Mouse (Mus musculus) neutrophil, adult 83 days (primary cell): ENCODE results near the gene Rfc1. TPM values are rescaled to one million over a fixed set of nuclear protein-coding genes. Genes with fewer than 3 reads are reported as not detected.

Experiments
- total RNA-seq, 2 experiments: library from RNA; stranded (reverse); gene quantifications; one replicate each; pipeline ENCODE4 v1.2.4; 2023

The Rfc1 gene
- 10 to 100 TPM; 56.6 to 68.2 TPM for total RNA-seq

GRCm38 (mm10) chr5:65335298-65336074 lies at the start of gene Rfc1:
TSS of gene Rfc1 (minus strand) at chr5:65335670.

GRCm38 (mm10) chr5:65348168-65348567 lies 12.7 kb upstream of the Rfc1 start, which contains the start of gene Klb:
TSS of gene Klb (plus strand) at chr5:65348314.

Other genes starting within 250 kb of the Rfc1 start
- 10 to 100 TPM; 26.8 to 37.6 TPM for gene Tmem156, start 243.5 kb downstream of the Rfc1 start, total RNA-seq
- 10 to 100 TPM; 45.7 to 53.1 TPM for gene Klhl5, start 228.1 kb downstream of the Rfc1 start, total RNA-seq
- gene Wdr19, start 136.0 kb downstream of the Rfc1 start, total RNA-seq, result 1 to 10 TPM in 1 of 2 experiments, under 1 TPM in 1; 0.68 to 1.2 TPM
- not detected for gene Klb, start 12.6 kb upstream of the Rfc1 start, total RNA-seq
- 100 to 1,000 TPM; 766 to 837 TPM for gene Rpl9, start 55.8 kb upstream of the Rfc1 start, total RNA-seq
- 10 to 100 TPM; 22.1 to 26.1 TPM for gene Lias, start 55.8 kb upstream of the Rfc1 start, total RNA-seq
- gene Ugdh, start 100.3 kb upstream of the Rfc1 start, total RNA-seq, result 10 to 100 TPM; 71.0 to 82.5 TPM
- gene Gm43552, start 157.2 kb upstream of the Rfc1 start, total RNA-seq, result not detected
- gene Smim14, start 201.5 kb upstream of the Rfc1 start, total RNA-seq, result 100 to 1,000 TPM; 168 TPM
- 10 to 100 TPM; 55.9 to 61.6 TPM for gene Ube2k, start 201.6 kb upstream of the Rfc1 start, total RNA-seq